ENCODE assay signal across 1 mouse cellular context in the genomic region with DNA sequence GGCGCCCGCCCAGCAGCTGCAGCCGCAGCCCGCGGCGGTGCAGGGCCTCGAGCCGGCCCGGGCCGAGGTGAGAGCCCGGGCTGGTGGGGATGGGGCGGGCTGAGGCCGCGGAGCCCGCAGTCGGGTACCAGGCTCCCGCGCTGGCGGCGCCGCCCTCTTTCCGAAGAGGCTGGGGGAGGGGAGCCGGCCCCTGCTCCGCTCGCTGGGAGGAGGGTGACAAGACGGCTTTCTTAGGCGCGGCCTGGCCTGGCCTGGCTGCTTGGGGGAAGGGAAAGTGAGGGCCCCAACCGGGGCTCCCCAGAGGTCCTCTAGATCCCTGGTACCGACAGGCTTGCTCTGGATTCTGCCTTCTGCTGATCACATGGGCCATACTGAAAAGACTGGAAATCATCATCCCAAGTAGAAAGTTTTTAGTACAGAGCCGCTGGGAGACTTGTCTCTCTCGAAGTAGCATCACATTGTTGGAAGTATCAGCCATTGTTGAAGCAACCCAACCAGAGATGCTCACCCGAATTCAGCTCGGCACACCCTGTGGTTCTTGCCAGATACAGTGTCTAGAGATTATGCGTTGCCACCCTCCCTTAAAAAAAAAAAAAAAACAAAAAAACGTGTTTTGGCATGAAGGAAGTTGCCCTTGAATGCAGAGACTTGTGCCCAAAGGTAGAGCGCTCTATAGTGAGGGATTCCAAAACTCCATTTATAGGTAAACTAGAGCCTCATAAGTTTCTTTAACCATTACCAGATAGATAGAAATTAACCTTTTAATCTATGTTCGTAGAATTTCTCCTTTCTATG.
TF ChIP-seq lines count a peak whose summit lies in the region.

No protein-coding gene starts in this region.

TF ChIP-seq in MEL, 35 proteins besides CTCF, POLR2A, EP300 and RAD21 (continued from another document):
- 0 out of 2 replicates have a peak, but pooled peaks have one; percentile 36 for TF ChIP-seq MYC (IDR thresholded peaks at IDR 0.05; ENCODE audit: low read depth, low read length)
- TF ChIP-seq ZNF384 (IDR thresholded peaks at IDR 0.05; ENCODE audit: low read depth, low read length), result peak; percentile 90
- no peak for TF ChIP-seq NRF1 (IDR thresholded peaks at IDR 0.05; ENCODE audit: insufficient read depth, low read depth, low read length, poor library complexity, severe bottlenecking)
- no peak for TF ChIP-seq TBP (IDR thresholded peaks at IDR 0.05; ENCODE audit: low read depth, low read length)
- no peak for TF ChIP-seq MAX (IDR thresholded peaks at IDR 0.05; ENCODE audit: low read length)
- no peak for TF ChIP-seq USF2 (IDR thresholded peaks at IDR 0.05; ENCODE audit: borderline replicate concordance in 1 of 2, insufficient read depth in 1 of 2, low read depth in 1 of 2, low read length in 2 of 2)
- peak; percentile 67; the same call in 1 of the 2 replicates for TF ChIP-seq MAZ (IDR thresholded peaks at IDR 0.05; ENCODE audit: low read depth, low read length)
- TF ChIP-seq MYB (IDR thresholded peaks at IDR 0.05; ENCODE audit: low read depth, low read length), result no peak
